Mouse (Mus musculus): ENCODE measurements around the gene Slc48a1. TPM values are rescaled to one million over a fixed set of nuclear protein-coding genes. Genes with fewer than 3 reads are reported as not detected.

The Slc48a1 gene
- 28.1 and 28.4 TPM in 2 replicates for polyA plus RNA-seq (2014; fragmentation: Nextera tagmentation; extraction: Ambion mirVana)

DNA sequence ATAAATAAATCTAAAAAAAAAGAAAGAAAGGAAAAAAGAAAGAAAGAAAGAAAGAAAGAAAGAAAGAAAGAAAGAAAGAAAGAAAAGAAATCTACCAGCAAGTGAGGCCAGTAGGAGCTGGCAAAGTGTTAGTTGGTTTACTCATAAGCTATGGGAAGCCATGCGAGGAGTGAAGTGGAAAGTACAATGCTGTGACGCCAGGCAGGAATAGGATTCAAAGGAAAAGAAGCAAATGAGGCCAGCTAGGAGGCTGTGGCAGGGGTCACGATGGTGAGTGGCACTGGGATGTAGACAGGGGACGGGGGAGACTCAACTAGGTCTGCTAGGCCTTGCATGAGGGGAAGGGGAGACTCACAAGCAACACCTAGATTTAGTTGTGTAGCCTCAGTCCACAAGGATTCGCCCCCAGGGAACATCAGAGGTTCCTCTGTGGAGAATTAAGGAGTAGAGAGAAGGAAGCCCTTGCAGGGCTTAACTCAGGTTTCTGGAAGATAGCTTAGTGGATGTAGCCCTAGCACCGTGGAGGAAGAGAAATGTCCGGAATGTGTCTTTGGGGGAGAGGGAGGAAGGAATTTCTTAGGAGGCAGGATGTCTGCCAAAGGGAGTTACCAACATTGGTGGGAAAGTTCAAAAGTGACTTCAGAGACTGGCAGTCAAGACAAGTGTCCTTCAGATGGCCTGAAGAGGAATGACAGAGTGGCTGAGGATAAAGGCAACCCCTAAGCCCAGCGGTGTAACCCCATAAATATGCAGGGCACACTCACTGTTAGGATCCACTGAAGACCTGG is at the start of gene Slc48a1:
Gene Slc48a1 (plus strand): TSS at position 210 of the 788 bp plus-strand sequence.
- ATAC-seq (ENCODE audit: low FRiP score) (no peak), DNase-seq (ENCODE audit: low spot score) (no peak)
- Histone ChIP-seq H3K9me3 (ENCODE audit: control insufficient read depth, low read length) (no peaks in the 10 kb centered on the region), H3K9ac (ENCODE audit: low read depth, low read length) (no peak within 1 kb of the TSS), H3K27ac (ENCODE audit: low read depth, low read length) (no peak within 1 kb of the TSS), H3K4me2 (replicated peaks; ENCODE audit: low read depth, low read length) (no peak within 1 kb of the TSS), H3K27me3 (ENCODE audit: control insufficient read depth, insufficient read depth, low read length) (peaks cover 4% of the 10 kb centered on the region), H3K4me1 (replicated peaks; ENCODE audit: control insufficient read depth, insufficient read depth, low read length) (no peaks in the 10 kb centered on the region; the same call in 1 of the 2 replicates), H3K36me3 (ENCODE audit: control insufficient read depth, insufficient read depth, low read length) (no peaks in the 10 kb centered on the region), H3K4me3 (ENCODE audit: low read depth, low read length) (no peak within 1 kb of the TSS)
- whole genome bisulfite sequencing: 74% methylated on average over 8 of the region's 8 CpGs

- Histone ChIP-seq H3K36me3 (ENCODE audit: control insufficient read depth, insufficient read depth, low read length) (no peaks in the 10 kb centered on the region), H3K4me2 (replicated peaks; ENCODE audit: low read depth, low read length) (no peak overlapping the region), H3K9me3 (ENCODE audit: control insufficient read depth, low read length) (no peaks in the 10 kb centered on the region), H3K9ac (ENCODE audit: low read depth, low read length) (no peak overlapping the region), H3K4me1 (replicated peaks; ENCODE audit: control insufficient read depth, insufficient read depth, low read length) (no peaks in the 10 kb centered on the region), H3K27ac (ENCODE audit: low read depth, low read length) (no peak overlapping the region), H3K4me3 (ENCODE audit: low read depth, low read length) (no peak overlapping the region), H3K27me3 (ENCODE audit: control insufficient read depth, insufficient read depth, low read length) (no peaks in the 10 kb centered on the region)
- DNase-seq (ENCODE audit: low spot score) (no peak), ATAC-seq (ENCODE audit: low FRiP score) (no peak)
- WGBS: 66% methylated on average over 7 of the region's 7 CpGs
Measured at GRCm38 (mm10) chr15:97728804-97729203, 49.5 kb upstream of the Slc48a1 start.

DNA sequence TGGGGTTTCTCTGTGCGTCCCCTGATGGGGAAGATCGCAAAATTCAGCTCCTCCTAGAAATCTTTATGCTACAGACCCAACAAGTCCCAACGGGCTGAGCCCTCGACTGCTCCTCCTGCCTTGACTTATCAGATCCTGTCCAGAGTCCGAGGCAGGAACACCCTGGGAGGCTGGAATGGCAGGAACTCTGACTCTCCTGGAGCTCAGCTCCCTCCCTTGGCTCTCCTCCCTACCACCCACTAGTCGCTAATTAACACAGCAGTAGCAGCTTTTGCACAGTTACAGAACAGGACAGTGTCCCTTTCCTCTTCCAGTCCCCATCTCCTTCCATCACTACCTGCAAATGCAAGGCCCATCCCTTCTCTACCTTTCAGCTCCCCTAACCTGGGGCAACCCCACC is 48.0 kb upstream of the Slc48a1 start:
- Histone ChIP-seq H3K27me3 (ENCODE audit: control insufficient read depth, insufficient read depth, low read length) (no peaks in the 10 kb centered on the region), H3K36me3 (ENCODE audit: control insufficient read depth, insufficient read depth, low read length) (no peaks in the 10 kb centered on the region), H3K4me3 (ENCODE audit: low read depth, low read length) (no peak overlapping the region), H3K9me3 (ENCODE audit: control insufficient read depth, low read length) (no peaks in the 10 kb centered on the region), H3K27ac (ENCODE audit: low read depth, low read length) (no peak overlapping the region), H3K4me1 (replicated peaks; ENCODE audit: control insufficient read depth, insufficient read depth, low read length) (no peaks in the 10 kb centered on the region), H3K9ac (ENCODE audit: low read depth, low read length) (no peak overlapping the region), H3K4me2 (replicated peaks; ENCODE audit: low read depth, low read length) (no peak overlapping the region)
- no peak for DNase-seq (ENCODE audit: low spot score)
- WGBS: 52% methylated on average over 6 of the region's 6 CpGs
- ATAC-seq (ENCODE audit: low FRiP score): no peak

DNA sequence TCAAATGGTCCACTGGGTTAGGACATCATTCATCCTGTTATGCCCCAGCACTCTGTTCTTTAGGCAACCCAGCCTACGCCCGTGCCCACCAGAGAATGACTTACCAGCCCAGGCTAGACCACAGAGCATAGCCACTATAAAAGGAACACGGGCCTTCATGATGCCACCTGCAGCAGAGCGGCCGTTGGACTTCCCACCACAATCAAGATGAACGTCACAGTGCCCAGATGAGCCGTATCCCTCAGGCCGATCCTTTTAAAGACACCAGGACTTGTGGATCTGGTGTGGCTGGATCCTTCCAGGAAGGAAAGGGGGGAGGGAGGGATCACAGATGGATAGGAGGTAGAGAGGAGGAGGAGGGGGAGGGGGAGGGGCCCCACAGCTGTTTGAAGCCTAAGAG is 47.2 kb upstream of the Slc48a1 start, which contains the start of gene Endou:
Gene Endou (minus strand): TSS at position 229 of the 400 bp plus-strand sequence.
- no peak within 1 kb of the TSS for H3K27ac ChIP-seq (ENCODE audit: low read depth, low read length)
- no peak within 1 kb of the TSS for H3K4me3 ChIP-seq (ENCODE audit: low read depth, low read length)
- no peaks in the 10 kb centered on the region for H3K27me3 ChIP-seq (ENCODE audit: control insufficient read depth, insufficient read depth, low read length)
- H3K9me3 ChIP-seq (ENCODE audit: control insufficient read depth, low read length): no peaks in the 10 kb centered on the region
- no peak for DNase-seq (ENCODE audit: low spot score)
- no peaks in the 10 kb centered on the region for H3K36me3 ChIP-seq (ENCODE audit: control insufficient read depth, insufficient read depth, low read length)
- no peak within 1 kb of the TSS for H3K9ac ChIP-seq (ENCODE audit: low read depth, low read length)
- no peak within 1 kb of the TSS for H3K4me2 ChIP-seq (replicated peaks; ENCODE audit: low read depth, low read length)
- no peak for ATAC-seq (ENCODE audit: low FRiP score)
- H3K4me1 ChIP-seq (replicated peaks; ENCODE audit: control insufficient read depth, insufficient read depth, low read length): no peaks in the 10 kb centered on the region
- WGBS: 90% methylated on average over 8 of the region's 8 CpGs

GRCm38 (mm10) chr15:97731988-97732387 is 46.3 kb upstream of the Slc48a1 start:
- H3K27me3 ChIP-seq (ENCODE audit: control insufficient read depth, insufficient read depth, low read length): no peaks in the 10 kb centered on the region
- H3K4me2 ChIP-seq (replicated peaks; ENCODE audit: low read depth, low read length): no peak overlapping the region
- no peaks in the 10 kb centered on the region for H3K9me3 ChIP-seq (ENCODE audit: control insufficient read depth, low read length)
- no peak for DNase-seq (ENCODE audit: low spot score)
- H3K36me3 ChIP-seq (ENCODE audit: control insufficient read depth, insufficient read depth, low read length): no peaks in the 10 kb centered on the region
- no peak for ATAC-seq (ENCODE audit: low FRiP score)
- 93% methylated on average over 11 of the region's 11 CpGs for WGBS
- H3K9ac ChIP-seq (ENCODE audit: low read depth, low read length): no peak overlapping the region
- no peaks in the 10 kb centered on the region for H3K4me1 ChIP-seq (replicated peaks; ENCODE audit: control insufficient read depth, insufficient read depth, low read length)
- no peak overlapping the region for H3K4me3 ChIP-seq (ENCODE audit: low read depth, low read length)
- H3K27ac ChIP-seq (ENCODE audit: low read depth, low read length): no peak overlapping the region

- H3K4me3 ChIP-seq (ENCODE audit: low read depth, low read length): no peak overlapping the region
- H3K27ac ChIP-seq (ENCODE audit: low read depth, low read length): no peak overlapping the region
- no peak overlapping the region for H3K4me2 ChIP-seq (replicated peaks; ENCODE audit: low read depth, low read length)
- H3K4me1 ChIP-seq (replicated peaks; ENCODE audit: control insufficient read depth, insufficient read depth, low read length): no peaks in the 10 kb centered on the region
- no peaks in the 10 kb centered on the region for H3K36me3 ChIP-seq (ENCODE audit: control insufficient read depth, insufficient read depth, low read length)
- 93% methylated on average over 7 of the region's 7 CpGs for WGBS
- no peaks in the 10 kb centered on the region for H3K9me3 ChIP-seq (ENCODE audit: control insufficient read depth, low read length)
- DNase-seq (ENCODE audit: low spot score) (no peak), ATAC-seq (ENCODE audit: low FRiP score) (no peak)
- H3K27me3 ChIP-seq (ENCODE audit: control insufficient read depth, insufficient read depth, low read length): no peaks in the 10 kb centered on the region
- H3K9ac ChIP-seq (ENCODE audit: low read depth, low read length): no peak overlapping the region
Measured at GRCm38 (mm10) chr15:97738923-97739322, 39.4 kb upstream of the Slc48a1 start.

DNA sequence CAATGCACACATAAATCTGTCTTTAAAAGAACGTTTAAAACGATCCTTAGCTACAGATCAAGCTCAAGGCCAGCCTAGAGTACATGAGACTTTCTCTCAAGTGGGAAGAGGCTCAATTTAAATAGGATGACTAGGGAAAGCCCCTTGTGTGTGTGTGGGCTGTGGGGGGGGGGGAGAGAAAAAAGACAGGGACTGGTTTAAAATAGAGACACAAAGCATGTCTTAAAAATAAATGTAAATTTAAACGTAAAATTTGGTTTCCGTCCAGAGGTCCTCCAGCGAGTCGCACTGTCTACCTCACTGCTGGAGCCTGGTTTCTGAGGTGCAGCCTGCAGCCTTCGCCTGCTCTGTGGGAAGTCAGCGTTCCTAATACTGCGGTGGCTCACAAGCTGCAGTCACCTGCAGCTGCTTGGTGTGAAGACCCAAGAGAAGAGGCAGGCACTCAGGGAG is 38.0 kb upstream of the Slc48a1 start:
- H3K4me2 ChIP-seq (replicated peaks; ENCODE audit: low read depth, low read length): no peak overlapping the region
- no peaks in the 10 kb centered on the region for H3K36me3 ChIP-seq (ENCODE audit: control insufficient read depth, insufficient read depth, low read length)
- H3K4me1 ChIP-seq (replicated peaks; ENCODE audit: control insufficient read depth, insufficient read depth, low read length): no peaks in the 10 kb centered on the region
- no peak overlapping the region for H3K4me3 ChIP-seq (ENCODE audit: low read depth, low read length)
- H3K27me3 ChIP-seq (ENCODE audit: control insufficient read depth, insufficient read depth, low read length): no peaks in the 10 kb centered on the region
- WGBS: 84% methylated on average over 9 of the region's 9 CpGs
- no peak overlapping the region for H3K27ac ChIP-seq (ENCODE audit: low read depth, low read length)
- H3K9me3 ChIP-seq (ENCODE audit: control insufficient read depth, low read length): no peaks in the 10 kb centered on the region
- no peak for DNase-seq (ENCODE audit: low spot score)
- H3K9ac ChIP-seq (ENCODE audit: low read depth, low read length): no peak overlapping the region
- no peak for ATAC-seq (ENCODE audit: low FRiP score)

GRCm38 (mm10) chr15:97741662-97742061 is 36.7 kb upstream of the Slc48a1 start:
- Histone ChIP-seq H3K9me3 (ENCODE audit: control insufficient read depth, low read length) (no peaks in the 10 kb centered on the region), H3K4me1 (replicated peaks; ENCODE audit: control insufficient read depth, insufficient read depth, low read length) (no peaks in the 10 kb centered on the region), H3K27ac (ENCODE audit: low read depth, low read length) (no peak overlapping the region), H3K9ac (ENCODE audit: low read depth, low read length) (no peak overlapping the region), H3K4me2 (replicated peaks; ENCODE audit: low read depth, low read length) (no peak overlapping the region), H3K27me3 (ENCODE audit: control insufficient read depth, insufficient read depth, low read length) (no peaks in the 10 kb centered on the region), H3K36me3 (ENCODE audit: control insufficient read depth, insufficient read depth, low read length) (no peaks in the 10 kb centered on the region), H3K4me3 (ENCODE audit: low read depth, low read length) (no peak overlapping the region)
- ATAC-seq (ENCODE audit: low FRiP score): no peak
- WGBS: 85% methylated on average over 12 of the region's 12 CpGs
- no peak for DNase-seq (ENCODE audit: low spot score)

DNA sequence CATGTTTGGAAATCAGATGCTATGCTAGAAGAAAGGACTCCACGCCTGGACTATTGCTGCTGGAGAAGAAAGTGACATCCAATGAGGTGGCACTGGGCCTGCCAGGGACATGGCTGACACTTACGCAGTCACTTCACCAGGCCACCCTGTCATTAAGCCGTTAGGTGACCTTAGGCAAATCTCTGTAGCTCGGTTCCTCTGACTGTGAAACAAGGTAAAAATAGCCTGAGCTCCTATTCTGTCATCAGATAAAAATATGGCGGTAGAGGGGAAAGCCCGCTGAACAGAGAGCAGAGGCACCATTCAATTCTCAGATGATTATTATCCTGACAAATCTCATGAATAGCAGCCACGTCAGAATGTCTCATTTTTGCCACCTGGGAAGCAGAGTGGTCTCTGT is 36.2 kb upstream of the Slc48a1 start:
- Histone ChIP-seq H3K4me2 (replicated peaks; ENCODE audit: low read depth, low read length) (no peak overlapping the region), H3K27me3 (ENCODE audit: control insufficient read depth, insufficient read depth, low read length) (no peaks in the 10 kb centered on the region), H3K36me3 (ENCODE audit: control insufficient read depth, insufficient read depth, low read length) (no peaks in the 10 kb centered on the region), H3K9ac (ENCODE audit: low read depth, low read length) (no peak overlapping the region), H3K27ac (ENCODE audit: low read depth, low read length) (no peak overlapping the region), H3K4me1 (replicated peaks; ENCODE audit: control insufficient read depth, insufficient read depth, low read length) (no peaks in the 10 kb centered on the region), H3K4me3 (ENCODE audit: low read depth, low read length) (no peak overlapping the region), H3K9me3 (ENCODE audit: control insufficient read depth, low read length) (no peaks in the 10 kb centered on the region)
- no peak for ATAC-seq (ENCODE audit: low FRiP score)
- 78% methylated on average over 7 of the region's 7 CpGs for WGBS
- DNase-seq (ENCODE audit: low spot score): no peak
